Mouse (Mus musculus) ovary, adult 18-20 months (tissue): ENCODE results near the gene Aspm.
"Not testable (repeated sequence)": the region's sequence is repeated elsewhere in the genome, so short reads cannot be mapped to it uniquely, and the experiment has no call there.

Experiments
- DNase-seq: peaks from one replicate; pipeline ENCODE4 v3.0.0; 2022; ENCODE audit warnings: low spot score, mixed read lengths

Gene Aspm

GRCm38 (mm10) chr1:139454340-139455225 lies at the start of gene Aspm:
Gene Aspm (plus strand): TSS chr1:139454772.
- DNase-seq = peak; percentile 84

GRCm38 (mm10) chr1:139405766-139406165 lies 48.8 kb upstream of the Aspm start:
- no peak for DNase-seq

GRCm38 (mm10) chr1:139407701-139408100 lies 46.9 kb upstream of the Aspm start:
- no peak for DNase-seq

- DNase-seq = not testable (repeated sequence)
These were observed 42.2 kb upstream of the Aspm start for GRCm38 (mm10) chr1:139412365-139412764.

GRCm38 (mm10) chr1:139413465-139413864 lies 41.1 kb upstream of the Aspm start:
- no peak for DNase-seq

GRCm38 (mm10) chr1:139421521-139421874 lies 33.1 kb upstream of the Aspm start:
- no peak for DNase-seq

- DNase-seq = peak; percentile 82
These were observed 32.4 kb upstream of the Aspm start, which contains the start of gene Zbtb41 for GRCm38 (mm10) chr1:139421875-139422791. Gene Zbtb41 (plus strand): TSS chr1:139422288.

GRCm38 (mm10) chr1:139422941-139423340 lies 31.6 kb upstream of the Aspm start:
- no peak for DNase-seq

- no peak for DNase-seq
These were observed 30.6 kb upstream of the Aspm start for GRCm38 (mm10) chr1:139423931-139424330.

GRCm38 (mm10) chr1:139425006-139425405 lies 29.6 kb upstream of the Aspm start:
- no peak for DNase-seq

- no peak for DNase-seq
These were observed 16.2 kb upstream of the Aspm start for GRCm38 (mm10) chr1:139438373-139438772.

- DNase-seq = not testable (repeated sequence)
These were observed 11.5 kb upstream of the Aspm start for GRCm38 (mm10) chr1:139443103-139443502.

- DNase-seq = no peak
These were observed 776 bp downstream of the Aspm start for GRCm38 (mm10) chr1:139455226-139455869.

GRCm38 (mm10) chr1:139460807-139461206 lies 6.2 kb downstream of the Aspm start:
- no peak for DNase-seq

GRCm38 (mm10) chr1:139465936-139466335 lies 11.4 kb downstream of the Aspm start:
- DNase-seq = no peak

GRCm38 (mm10) chr1:139478898-139479297 lies 24.3 kb downstream of the Aspm start:
- no peak for DNase-seq

- DNase-seq = no peak
These were observed 25.7 kb downstream of the Aspm start for GRCm38 (mm10) chr1:139480246-139480645.

GRCm38 (mm10) chr1:139481146-139481545 lies 26.6 kb downstream of the Aspm start:
- DNase-seq = no peak

- DNase-seq = no peak
These were observed 40.1 kb downstream of the Aspm start for GRCm38 (mm10) chr1:139494630-139495029.

GRCm38 (mm10) chr1:139495408-139495807 lies 40.8 kb downstream of the Aspm start:
- DNase-seq = no peak

- DNase-seq = peak; percentile 71
These were observed 41.6 kb downstream of the Aspm start for GRCm38 (mm10) chr1:139496212-139496611.

GRCm38 (mm10) chr1:139499751-139500150 lies 45.2 kb downstream of the Aspm start:
- no peak for DNase-seq
